Mouse (Mus musculus): ENCODE measurements around the gene Lurap1.

Lurap1 gene

DNA sequence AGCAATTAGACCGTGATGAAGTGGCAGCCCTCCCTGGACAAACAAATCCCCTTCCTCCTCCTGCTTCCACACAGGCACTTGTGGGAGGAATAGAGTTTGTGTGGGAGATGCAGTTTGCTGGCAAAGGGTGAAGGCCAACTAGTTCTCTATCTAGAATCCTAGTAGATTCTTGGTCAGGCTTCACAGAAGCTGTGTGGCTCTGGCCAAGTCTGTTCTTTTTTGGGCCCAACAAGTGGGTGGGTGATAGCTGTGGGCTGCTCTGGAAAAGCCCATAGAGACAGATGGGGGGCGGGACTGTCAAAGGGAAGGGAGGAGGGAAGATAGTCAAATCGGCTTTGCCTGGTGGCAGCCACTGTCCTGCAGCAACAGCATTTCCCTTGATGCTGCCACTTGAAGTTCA is 9.6 kb upstream of the Lurap1 start:
- no peak for DNase-seq (ENCODE audit: low spot score in 2 of 2)

DNA sequence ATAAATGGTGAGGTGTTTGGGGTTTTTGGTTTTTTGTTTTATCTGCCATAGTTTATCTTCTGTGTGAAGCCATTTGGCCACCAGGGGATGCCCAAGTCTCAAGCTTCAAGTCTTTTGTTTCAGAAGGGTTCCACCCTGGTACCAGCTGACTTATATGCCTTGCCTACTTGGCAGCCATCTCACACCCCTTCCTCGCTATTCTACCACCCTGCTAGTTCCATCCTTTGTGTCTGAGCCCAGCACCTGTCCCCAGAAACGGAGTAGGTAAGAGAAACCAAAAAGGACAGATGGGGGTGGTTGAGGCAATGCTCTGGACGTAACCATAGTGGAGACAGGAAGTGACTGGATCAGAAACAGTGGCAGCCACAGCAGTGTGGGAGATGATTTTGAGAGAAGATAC is 8.8 kb upstream of the Lurap1 start:
- DNase-seq (ENCODE audit: low spot score in 2 of 2) = no peak

DNA sequence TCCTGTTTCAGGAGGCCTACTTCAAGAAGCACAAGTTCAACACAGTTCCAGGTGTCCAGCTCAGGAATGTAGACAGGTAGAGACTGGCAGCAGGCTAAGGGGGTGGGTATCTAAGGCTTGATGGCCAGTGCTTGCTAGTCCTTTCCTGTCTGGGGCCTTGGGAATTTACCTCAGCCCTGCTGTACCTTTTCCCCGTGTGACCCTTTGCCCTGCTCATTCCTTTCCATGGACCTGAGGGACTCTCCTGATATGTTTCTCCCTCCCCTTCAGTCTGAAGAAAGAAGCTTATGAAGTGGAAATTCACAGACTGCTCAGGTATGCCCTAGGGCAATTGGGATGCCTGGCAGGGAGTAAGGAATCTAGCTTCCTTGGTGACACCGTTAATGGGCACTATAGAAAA is 6.7 kb upstream of the Lurap1 start:
- DNase-seq (ENCODE audit: low spot score in 2 of 2) = no peak

DNA sequence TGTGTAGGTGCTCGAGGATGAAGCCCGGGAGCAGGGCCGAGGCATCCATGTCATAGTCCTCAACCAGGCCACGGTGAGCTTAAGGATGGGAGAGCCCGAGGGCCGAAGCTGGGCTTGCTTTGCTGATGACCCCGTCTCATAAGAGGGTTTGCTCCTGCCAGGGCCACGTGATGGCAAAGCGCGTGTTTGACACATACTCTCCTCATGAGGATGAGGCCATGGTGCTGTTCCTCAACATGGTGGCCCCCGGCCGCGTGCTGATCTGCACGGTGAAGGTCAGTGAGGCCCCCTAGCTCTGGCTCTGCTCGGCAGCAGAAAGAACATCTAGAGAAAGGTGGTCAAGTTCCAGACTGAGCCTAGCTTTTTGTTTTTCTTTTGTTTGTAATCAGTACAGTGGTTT is 1.6 kb upstream of the Lurap1 start:
- no peak for DNase-seq (ENCODE audit: low spot score in 2 of 2)

DNA sequence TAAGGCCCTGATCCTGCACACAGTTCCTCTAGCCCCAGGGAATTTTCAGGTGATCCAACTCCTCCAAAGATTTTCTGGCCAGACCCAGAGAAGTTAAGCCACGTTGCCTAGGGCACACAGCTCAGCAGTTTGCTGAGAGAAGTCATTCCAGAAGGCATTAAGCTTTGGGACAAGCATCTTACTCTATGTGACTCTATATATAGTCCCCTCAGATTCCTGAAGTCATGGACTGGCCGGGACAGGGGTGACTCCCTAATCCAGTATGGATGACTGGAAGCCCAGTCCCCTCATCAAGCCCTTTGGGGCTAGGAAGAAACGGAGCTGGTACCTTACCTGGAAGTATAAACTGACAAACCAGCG is 296 bp downstream of the Lurap1 start:
- no peak for DNase-seq (ENCODE audit: low spot score in 2 of 2)

GRCm38 (mm10) chr4:116150156-116150861 is 829 bp downstream of the Lurap1 start:
- DNase-seq (ENCODE audit: low spot score in 2 of 2) = peak in 1 of 2 experiments; percentile 58

DNA sequence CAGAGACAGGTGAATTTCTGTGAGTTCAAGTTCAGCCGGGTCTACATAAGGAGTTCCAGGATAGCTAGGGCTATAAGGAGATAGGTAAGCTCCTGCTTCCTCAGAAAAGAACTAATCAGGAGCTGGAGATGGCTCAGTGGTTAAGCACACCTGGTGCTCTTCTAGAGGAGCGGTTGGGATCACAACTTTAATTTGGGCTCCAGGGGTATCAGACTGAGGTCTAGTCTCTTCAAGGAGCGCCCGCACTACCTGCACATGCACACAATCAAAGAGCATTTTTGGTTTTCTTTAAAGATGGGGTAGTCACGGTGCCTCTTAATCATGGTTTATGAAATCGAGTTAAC is 1.4 kb downstream of the Lurap1 start:
- DNase-seq (ENCODE audit: low spot score in 2 of 2) = no peak

DNA sequence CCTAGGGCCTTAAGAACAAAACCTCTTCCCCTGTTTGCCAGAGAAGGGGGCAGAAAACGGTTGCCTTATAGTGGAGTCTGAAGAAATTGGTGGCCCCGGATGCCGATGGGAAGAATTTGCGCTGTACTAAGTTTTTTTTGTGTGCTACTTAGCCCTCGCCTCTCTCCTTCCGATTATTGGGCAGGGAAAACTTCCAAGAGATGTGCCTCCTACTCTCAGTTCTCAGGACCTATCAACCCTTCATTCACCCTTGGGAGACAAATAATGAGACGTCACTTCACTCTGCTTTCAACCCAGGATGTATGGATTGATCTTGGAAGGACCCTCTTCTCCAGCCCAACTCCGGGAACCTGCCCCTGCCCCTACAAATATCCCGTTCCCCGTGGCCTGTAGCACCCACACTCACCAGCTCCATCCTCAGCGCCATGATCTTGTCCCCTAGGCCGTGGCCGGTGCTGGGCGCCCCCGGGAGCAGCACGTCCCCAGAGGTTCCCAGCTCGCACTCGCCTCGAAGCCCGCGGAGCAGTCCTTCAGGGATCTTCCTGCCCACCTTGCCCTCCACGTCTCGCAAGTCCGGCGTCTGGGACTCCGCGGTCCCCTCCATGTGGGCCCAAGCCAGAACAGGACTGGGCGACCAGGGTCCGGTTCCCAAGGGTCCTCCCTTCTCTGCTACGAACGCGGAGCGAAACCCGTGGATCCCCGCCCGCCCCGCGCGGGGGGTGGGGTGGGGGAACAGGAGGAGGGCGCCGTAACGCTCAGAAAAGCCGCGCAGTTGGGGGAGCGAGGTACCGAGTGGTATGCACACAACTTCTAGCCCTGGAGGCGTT is 7.0 kb downstream of the Lurap1 start:
- DNase-seq (ENCODE audit: low spot score in 2 of 2) = peak; percentile 62 to 68

DNA sequence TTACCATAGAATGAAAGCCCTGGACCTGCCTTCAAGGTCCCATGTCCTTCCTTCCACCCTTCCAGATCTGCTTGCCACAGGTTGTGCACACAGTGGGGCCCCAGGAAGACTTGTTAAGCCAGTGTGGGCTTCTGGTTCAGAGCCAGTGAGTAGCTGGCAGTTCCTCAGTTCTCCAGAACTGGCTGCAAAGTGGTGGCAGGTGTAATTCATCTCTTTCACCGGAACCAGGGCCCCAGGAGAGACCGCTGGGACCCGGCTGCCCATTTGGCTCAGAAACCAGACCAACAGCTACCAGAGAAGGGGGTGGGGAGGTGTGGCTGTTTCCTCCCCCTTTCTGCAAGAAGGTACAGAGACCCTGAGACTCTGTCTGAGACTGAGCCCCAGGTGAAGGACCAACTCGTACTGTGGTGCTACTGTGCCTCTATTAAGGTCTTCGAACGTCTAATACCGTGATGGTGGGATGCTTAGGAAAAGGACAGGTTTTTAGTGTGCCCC is 7.8 kb downstream of the Lurap1 start:
- no peak for DNase-seq (ENCODE audit: low spot score in 2 of 2)

- no peak for DNase-seq (ENCODE audit: low spot score in 2 of 2)
Observed at GRCm38 (mm10) chr4:116142269-116142668, 8.9 kb downstream of the Lurap1 start.

DNA sequence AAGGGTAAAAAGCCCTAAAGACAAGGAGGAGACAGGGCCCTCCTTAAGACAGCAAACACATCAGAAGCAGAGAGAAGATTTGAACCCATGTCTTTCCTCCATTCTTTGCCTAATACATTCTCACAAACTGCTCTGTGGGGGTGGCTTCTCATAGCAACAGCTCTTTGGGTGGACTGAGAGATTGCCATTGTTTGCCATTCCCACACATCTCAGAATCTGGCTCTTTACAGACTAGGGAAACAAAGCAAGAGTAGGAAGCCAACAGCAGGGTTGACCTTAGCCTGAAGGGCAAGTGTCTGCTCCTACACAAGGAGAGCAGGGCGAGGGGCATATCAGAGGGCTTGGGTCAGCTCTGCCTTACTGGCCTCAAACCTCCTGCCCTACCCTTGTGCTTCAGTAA is 9.4 kb downstream of the Lurap1 start:
- DNase-seq (ENCODE audit: low spot score in 2 of 2) = no peak

DNA sequence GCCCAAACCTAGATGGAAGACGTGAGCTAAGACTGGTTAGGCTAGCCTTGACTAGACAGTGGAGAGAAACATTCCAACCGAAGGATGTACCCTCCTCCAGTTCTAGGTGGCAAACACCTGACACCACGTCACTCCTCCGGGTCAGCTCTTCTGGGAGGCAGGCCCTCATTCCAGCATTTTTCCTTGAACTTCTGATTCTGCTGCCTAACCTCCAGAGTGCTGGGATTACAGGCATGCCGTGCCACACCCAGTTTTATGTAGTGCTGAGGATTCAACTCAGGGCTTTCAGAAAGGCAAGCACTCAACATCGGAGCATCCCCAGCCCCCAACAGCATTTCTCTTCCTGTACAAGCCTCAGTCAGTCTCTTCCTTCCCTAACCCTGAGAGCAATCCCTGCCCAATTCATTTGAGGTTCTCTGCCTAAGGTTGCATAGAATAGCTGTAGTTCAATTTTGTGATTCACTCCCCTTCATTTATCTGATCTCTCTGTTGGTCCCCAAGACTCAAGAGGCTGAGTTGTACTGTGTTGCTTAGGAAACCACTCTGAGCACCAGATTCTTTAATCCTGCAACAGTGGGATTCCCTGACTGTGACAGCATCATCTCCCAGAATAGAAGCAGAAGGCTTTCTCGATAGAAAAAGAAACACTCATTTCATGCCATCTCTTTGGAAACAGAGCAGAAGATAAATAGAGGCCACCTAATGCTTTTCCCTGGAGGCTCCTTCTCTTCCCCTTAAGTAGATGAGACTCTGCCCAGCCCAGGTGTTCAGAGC is 10.2 kb downstream of the Lurap1 start:
- no peak for DNase-seq (ENCODE audit: low spot score in 2 of 2)

DNA sequence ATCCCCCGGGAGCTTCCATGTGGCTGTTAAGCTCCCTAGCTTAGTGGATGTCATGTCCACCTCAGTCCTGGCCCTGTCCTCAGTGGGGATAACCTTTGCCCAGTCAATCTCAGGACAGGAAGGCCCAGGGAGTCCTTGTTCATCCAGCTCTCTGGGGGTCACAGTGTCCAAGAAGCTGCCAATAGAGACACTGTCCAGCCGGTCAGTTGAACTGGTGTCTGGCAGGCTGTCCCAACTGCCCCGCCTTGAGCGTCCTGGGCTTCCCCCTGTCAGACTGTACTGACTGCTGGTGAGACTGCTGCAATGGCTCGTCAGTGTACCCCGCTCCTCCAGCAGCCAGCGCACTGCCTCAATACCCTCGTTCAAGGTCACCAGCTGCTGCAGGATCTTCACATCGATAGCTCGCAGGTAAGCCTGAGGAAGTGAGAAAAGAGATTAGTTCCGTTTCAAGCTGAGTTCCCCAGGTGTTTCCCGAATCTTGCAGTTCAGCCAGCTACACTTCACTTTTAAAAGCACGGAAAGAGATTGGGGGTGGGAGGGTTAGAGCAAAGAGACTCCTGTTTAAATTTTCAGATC is 13.6 kb downstream of the Lurap1 start:
- DNase-seq (ENCODE audit: low spot score in 2 of 2) = no peak

DNA sequence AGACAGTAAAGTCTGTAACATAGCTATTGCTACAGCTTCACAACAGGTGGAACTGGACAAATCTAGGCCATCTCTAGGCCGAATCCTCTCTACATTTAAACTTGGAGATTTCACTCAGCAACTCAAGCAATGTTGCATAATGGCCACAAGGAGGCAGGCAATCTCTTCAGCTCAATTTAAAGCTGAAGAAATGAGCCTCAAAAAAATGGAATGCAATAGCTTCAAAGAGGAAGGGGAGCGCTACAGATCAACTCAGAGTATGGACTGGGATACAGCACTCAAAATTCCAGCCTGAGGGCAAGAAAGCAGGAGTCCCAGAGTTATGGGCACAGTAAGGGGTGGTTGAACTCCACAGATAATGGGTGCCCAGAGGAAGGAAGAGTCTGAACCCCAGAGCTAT is 16.1 kb downstream of the Lurap1 start:
- DNase-seq (ENCODE audit: low spot score in 2 of 2) = no peak

DNA sequence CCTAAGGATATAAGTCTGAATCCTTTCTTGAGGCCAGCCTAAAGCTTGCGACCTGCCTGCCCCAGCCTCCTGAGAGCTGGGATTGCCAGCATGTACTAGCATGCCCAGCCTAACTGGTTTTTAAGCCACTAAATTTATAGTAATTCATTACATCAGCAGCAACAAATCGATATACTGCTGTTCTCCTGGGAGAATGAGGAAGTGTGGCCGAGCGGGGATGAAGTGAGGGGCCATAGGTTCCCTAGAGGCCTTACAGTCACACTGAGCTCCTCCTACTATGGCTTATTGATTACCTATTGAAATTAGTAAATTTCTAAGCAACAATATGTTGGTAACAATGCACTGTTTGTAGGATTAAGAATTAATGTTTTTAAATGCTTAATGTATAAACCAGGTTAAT is 18.0 kb downstream of the Lurap1 start:
- no peak for DNase-seq (ENCODE audit: low spot score in 2 of 2)

DNA sequence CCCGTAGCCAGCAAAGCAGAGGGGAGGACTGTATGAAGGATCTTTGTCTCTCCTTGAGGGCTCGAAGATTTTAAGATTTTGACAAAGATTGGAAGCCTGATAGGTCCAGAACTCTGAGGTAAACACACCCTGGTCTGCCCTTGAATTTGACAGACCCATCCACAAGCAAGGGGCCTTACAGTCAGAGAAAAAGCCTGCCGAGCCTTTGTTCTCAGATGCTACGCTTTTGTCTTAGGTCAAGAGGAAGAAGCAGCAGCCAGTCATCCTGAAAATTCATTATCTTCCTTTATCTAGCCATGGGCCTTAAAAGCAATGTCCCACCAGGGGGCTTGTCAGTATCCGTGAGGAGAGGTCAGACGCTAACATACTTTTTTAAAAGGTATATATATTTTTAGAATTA is 23.2 kb downstream of the Lurap1 start:
- DNase-seq (ENCODE audit: low spot score in 2 of 2) = no peak

DNA sequence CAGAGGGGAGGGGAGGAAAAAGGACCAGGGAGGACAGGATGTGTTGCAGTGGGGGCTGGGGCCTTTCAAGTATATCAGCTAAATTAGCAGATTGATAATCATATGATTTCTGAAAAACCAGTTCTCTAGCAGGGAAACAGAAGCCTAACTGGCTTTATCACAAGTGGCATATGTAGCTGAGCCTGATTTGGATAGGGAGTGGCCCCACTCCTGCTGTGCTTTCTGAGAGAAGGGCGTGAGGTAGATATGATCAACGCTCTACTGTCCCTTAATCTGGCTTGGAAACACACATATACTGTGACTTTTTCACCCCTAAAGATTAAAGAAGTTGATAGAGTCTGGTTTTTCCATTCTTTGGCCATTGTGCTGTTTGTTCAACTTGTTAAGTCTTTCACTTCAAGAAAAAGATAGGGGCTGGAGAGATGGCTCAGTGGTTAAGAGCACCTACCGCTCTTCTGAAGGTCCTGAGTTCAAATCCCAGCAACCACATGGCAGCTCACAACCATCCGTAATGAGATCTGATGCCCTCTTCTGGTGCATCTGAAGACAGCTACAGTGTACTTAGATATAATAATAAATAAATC is 25.2 kb downstream of the Lurap1 start:
- no peak for DNase-seq (ENCODE audit: low spot score in 2 of 2)

DNA sequence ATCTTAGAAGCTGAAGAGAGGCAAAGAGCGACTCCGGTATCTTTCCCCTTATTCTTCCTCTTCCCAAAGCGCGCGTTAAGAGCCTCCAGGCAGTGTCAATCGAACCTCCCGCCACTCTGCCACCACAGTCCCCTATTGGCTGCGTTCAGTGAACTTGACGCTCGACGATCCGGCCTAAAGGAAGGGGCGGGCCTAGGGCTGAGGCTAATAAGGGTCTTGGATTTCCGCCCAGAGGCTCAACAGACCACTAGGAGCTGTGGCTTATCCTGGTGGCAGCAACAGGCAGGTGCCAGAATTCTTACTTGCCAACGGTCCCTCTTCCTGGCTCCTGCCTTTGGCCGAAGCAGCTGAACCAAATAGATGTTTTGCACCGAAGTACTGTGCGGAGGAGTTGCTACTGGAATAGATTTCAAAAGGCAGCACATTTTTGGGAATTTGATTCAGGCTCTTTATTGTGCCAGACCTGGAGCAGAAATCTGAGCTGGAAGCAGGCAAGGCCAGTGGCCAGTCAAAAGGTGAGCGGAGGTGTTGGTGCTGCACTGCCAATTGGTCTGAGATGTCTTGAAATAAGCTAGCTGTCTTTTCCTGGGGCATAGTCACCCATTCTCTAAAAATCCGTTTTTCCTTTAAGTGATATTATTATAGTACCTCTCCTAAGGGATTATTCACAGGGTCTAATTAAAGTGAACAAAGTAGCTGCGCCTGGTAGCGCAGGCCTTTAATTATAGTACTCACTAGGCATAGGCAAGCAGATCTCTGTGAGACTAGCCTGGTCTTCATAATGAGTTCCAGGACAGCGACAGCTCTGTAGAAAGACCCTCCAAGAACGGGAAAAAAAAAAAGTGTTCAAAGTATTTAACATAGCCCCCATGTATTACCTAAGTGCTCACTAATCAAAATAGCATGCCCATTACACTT is 27.3 kb downstream of the Lurap1 start, which contains the start of the genes Rad54l and Pomgnt1:
Rad54l (minus strand) TSS at position 89 of the 918 bp plus-strand sequence.
Pomgnt1 (plus strand) TSS at position 239 of the 918 bp plus-strand sequence.
- DNase-seq (ENCODE audit: low spot score in 2 of 2) = peak; percentile 58 to 82

GRCm38 (mm10) chr4:116122762-116123161 is 28.4 kb downstream of the Lurap1 start:
- DNase-seq (ENCODE audit: low spot score in 2 of 2) = no peak

- no peak for DNase-seq (ENCODE audit: low spot score in 2 of 2)
Observed at GRCm38 (mm10) chr4:116111486-116111885, 39.7 kb downstream of the Lurap1 start.

GRCm38 (mm10) chr4:116110695-116111094 is 40.4 kb downstream of the Lurap1 start:
- DNase-seq (ENCODE audit: low spot score in 2 of 2) = no peak

All from urinary bladder, postnatal 36 days (tissue).